ENCODE assay signal across 24 mouse cellular contexts in genomic region chr2:37756220-37756930, GRCm38 (mm10). TPM values are rescaled to one million over a fixed set of nuclear protein-coding genes. Genes with fewer than 3 reads are reported as not detected.
A peak's percentile ranks its signal among the peaks of the same experiment; 100 is the strongest.
DNase-seq lines count a peak whose midpoint lies in the region; ATAC-seq and TF ChIP-seq lines count a peak whose summit lies in the region.
"Had no signal": no experiment of that assay in that cellular context is flagged by ENCODE, and none has a peak within 500 bp of the region (broad histone marks: within the 10 kb centered on the region; RNA-seq: fewer than 3 reads in every experiment).

No protein-coding gene starts in this region.

- no peak overlapping the region for H3K4me2 ChIP-seq in hindbrain, embryonic 15.5 days
- no peak overlapping the region for H3K4me2 ChIP-seq in midbrain, postnatal 0 days (ENCODE audit: low read depth, low read length, poor library complexity, severe bottlenecking)
- H3K4me2 ChIP-seq in midbrain, embryonic 13.5 days (replicated peaks) = no peak overlapping the region
- H3K4me2 ChIP-seq in kidney, embryonic 14.5 days (replicated peaks; ENCODE audit: low read depth, low read length) = no peak overlapping the region
- H3K4me2 ChIP-seq: embryonic facial prominence, embryonic 13.5 days; forebrain, embryonic 15.5 days; heart, embryonic 11.5 days; limb, embryonic 12.5 days; liver, embryonic 11.5 days; midbrain, embryonic 11.5 days had no signal

- no peak overlapping the region for H3K4me3 ChIP-seq in hindbrain, embryonic 15.5 days
- H3K4me3 ChIP-seq in hindbrain, embryonic 10.5 days = no peak overlapping the region
- no peak overlapping the region for H3K4me3 ChIP-seq in midbrain, postnatal 0 days (ENCODE audit: low read depth, low read length)
- no peak overlapping the region for H3K4me3 ChIP-seq in midbrain, embryonic 13.5 days (replicated peaks)
- no peak overlapping the region for H3K4me3 ChIP-seq in kidney, embryonic 14.5 days (ENCODE audit: low read length)
- H3K4me3 ChIP-seq: embryonic facial prominence, embryonic 13.5 days; forebrain, embryonic 15.5 days; limb, embryonic 12.5 days had no signal

- H3K4me1 ChIP-seq in hindbrain, embryonic 15.5 days (replicated peaks) = peaks cover 17% of the 10 kb centered on the region
- H3K4me1 ChIP-seq in hindbrain, embryonic 10.5 days (replicated peaks) = peaks cover 54% of the 10 kb centered on the region
- no peaks in the 10 kb centered on the region for H3K4me1 ChIP-seq in midbrain, postnatal 0 days (ENCODE audit: insufficient read depth, low read length)
- H3K4me1 ChIP-seq in midbrain, embryonic 13.5 days (replicated peaks) = peaks cover 31% of the 10 kb centered on the region
- peaks cover 10% of the 10 kb centered on the region for H3K4me1 ChIP-seq in kidney, embryonic 14.5 days (ENCODE audit: control insufficient read depth, insufficient read depth, low read length)

- no peak for DNase-seq in hindbrain, embryonic 10.5 days (ENCODE audit: low spot score)
- DNase-seq in midbrain, postnatal 0 days (ENCODE audit: low spot score) = peak; percentile 45
- DNase-seq in cerebellum, adult 8-10 months = peak; percentile 87
- DNase-seq in cerebellum, postnatal 36 days = peak; percentile 89 to 92
- no peak for DNase-seq in embryo, embryonic 9.5 days (ENCODE audit: extremely low spot score)
- DNase-seq: adrenal gland, postnatal 36 days; heart, postnatal 10 days; kidney, adult 11 months; layer of hippocampus, adult 9-11 months; liver, postnatal 0 days had no signal

- WGBS in hindbrain, embryonic 15.5 days = 79% methylated on average over 2 of the region's 2 CpGs
- 78% methylated on average over 2 of the region's 2 CpGs for WGBS in hindbrain, embryonic 10.5 days
- WGBS in midbrain, postnatal 0 days = 71% methylated on average over 2 of the region's 2 CpGs
- WGBS in midbrain, embryonic 13.5 days = 91% methylated on average over 2 of the region's 2 CpGs
- WGBS in kidney, embryonic 14.5 days = 79% methylated on average over 2 of the region's 2 CpGs

- no peak for TF ChIP-seq CTCF in midbrain, postnatal 0 days (IDR thresholded peaks at IDR 0.05)

- H3K27ac ChIP-seq in hindbrain, embryonic 15.5 days (replicated peaks) = no peak overlapping the region
- H3K27ac ChIP-seq in hindbrain, embryonic 10.5 days = no peak overlapping the region
- H3K27ac ChIP-seq in midbrain, postnatal 0 days (ENCODE audit: low read depth, low read length) = no peak overlapping the region
- H3K27ac ChIP-seq in midbrain, embryonic 13.5 days = no peak overlapping the region
- H3K27ac ChIP-seq in kidney, embryonic 14.5 days (ENCODE audit: low read depth, low read length) = no peak overlapping the region
- H3K27ac ChIP-seq: embryonic facial prominence, embryonic 13.5 days; forebrain, embryonic 15.5 days; kidney, postnatal 0 days; limb, embryonic 12.5 days had no signal

- H3K27me3 ChIP-seq in hindbrain, embryonic 15.5 days = no peaks in the 10 kb centered on the region
- H3K27me3 ChIP-seq in hindbrain, embryonic 10.5 days (ENCODE audit: insufficient read depth, poor library complexity, severe bottlenecking) = peaks cover 33% of the 10 kb centered on the region
- no peaks in the 10 kb centered on the region for H3K27me3 ChIP-seq in midbrain, postnatal 0 days (ENCODE audit: insufficient read depth, low read length)
- peaks cover 4% of the 10 kb centered on the region; the same call in 1 of the 2 replicates for H3K27me3 ChIP-seq in midbrain, embryonic 13.5 days
- H3K27me3 ChIP-seq in kidney, embryonic 14.5 days (ENCODE audit: control insufficient read depth, insufficient read depth, low read length) = no peaks in the 10 kb centered on the region; the same call in 1 of the 2 replicates
- H3K27me3 ChIP-seq: CH12.LX; embryonic facial prominence, embryonic 13.5 days; forebrain, embryonic 15.5 days; Patski had no signal

- no peaks in the 10 kb centered on the region for H3K9me3 ChIP-seq in hindbrain, embryonic 15.5 days
- H3K9me3 ChIP-seq in hindbrain, embryonic 10.5 days = no peaks in the 10 kb centered on the region
- H3K9me3 ChIP-seq in midbrain, postnatal 0 days (ENCODE audit: low read length) = no peaks in the 10 kb centered on the region
- H3K9me3 ChIP-seq in midbrain, embryonic 13.5 days = no peaks in the 10 kb centered on the region
- no peaks in the 10 kb centered on the region for H3K9me3 ChIP-seq in kidney, embryonic 14.5 days (ENCODE audit: control insufficient read depth, low read length)
- H3K9me3 ChIP-seq: embryonic facial prominence, embryonic 13.5 days; forebrain, embryonic 15.5 days; G1E; limb, embryonic 12.5 days had no signal

- no peaks in the 10 kb centered on the region for H3K36me3 ChIP-seq in hindbrain, embryonic 15.5 days
- no peaks in the 10 kb centered on the region for H3K36me3 ChIP-seq in hindbrain, embryonic 10.5 days
- H3K36me3 ChIP-seq in midbrain, postnatal 0 days (ENCODE audit: insufficient read depth, low read length) = no peaks in the 10 kb centered on the region
- no peaks in the 10 kb centered on the region for H3K36me3 ChIP-seq in midbrain, embryonic 13.5 days
- no peaks in the 10 kb centered on the region for H3K36me3 ChIP-seq in kidney, embryonic 14.5 days (ENCODE audit: control insufficient read depth, insufficient read depth, low read length)
- H3K36me3 ChIP-seq: embryonic facial prominence, embryonic 13.5 days; forebrain, embryonic 15.5 days; G1E; limb, embryonic 12.5 days had no signal

- 0 out of 2 replicates have a peak, but pooled peaks have one; percentile 28 for ATAC-seq in hindbrain, embryonic 15.5 days (ENCODE audit: low FRiP score, low read depth)
- no peak for ATAC-seq in midbrain, postnatal 0 days (ENCODE audit: low FRiP score)
- no peak for ATAC-seq in midbrain, embryonic 13.5 days
- no peak for ATAC-seq in kidney, embryonic 14.5 days (ENCODE audit: low FRiP score, low TSS enrichment)
- ATAC-seq: forebrain, embryonic 15.5 days; liver, postnatal 0 days; lung, postnatal 0 days; Patski had no signal

- no peak overlapping the region for H3K9ac ChIP-seq in hindbrain, embryonic 15.5 days
- no peak overlapping the region for H3K9ac ChIP-seq in midbrain, postnatal 0 days (replicated peaks; ENCODE audit: low read length, poor library complexity, severe bottlenecking)
- H3K9ac ChIP-seq in midbrain, embryonic 13.5 days (replicated peaks) = no peak overlapping the region
- H3K9ac ChIP-seq in kidney, embryonic 14.5 days (ENCODE audit: low read depth, low read length) = no peak overlapping the region
- H3K9ac ChIP-seq: embryonic facial prominence, embryonic 13.5 days; forebrain, embryonic 15.5 days; limb, embryonic 12.5 days; liver, postnatal 0 days had no signal

RNA-seq across cellular contexts. Expression of gene Crb2, which starts 19.7 kb away (rescaled TPM):
- 5.1 and 5.9 TPM in 2 replicates for polyA plus RNA-seq in hindbrain, embryonic 15.5 days (2015; fragmentation: Nextera tagmentation; extraction: Ambion mirVana)
- polyA plus RNA-seq in hindbrain, embryonic 10.5 days (2016; fragmentation: Nextera tagmentation; extraction: Ambion mirVana) = 19.5 and 20.5 TPM in 2 replicates
- 3.7 and 4.8 TPM in 2 replicates for total RNA-seq in midbrain, postnatal 0 days (2014; rRNA removed)
- polyA plus RNA-seq in midbrain, postnatal 0 days (2015; fragmentation: Nextera tagmentation; extraction: Ambion mirVana) = 1.6 and 1.7 TPM in 2 replicates
- polyA plus RNA-seq in midbrain, embryonic 13.5 days (2015; fragmentation: Nextera tagmentation; extraction: Ambion mirVana) = 8.5 and 10.3 TPM in 2 replicates
- polyA plus RNA-seq in kidney, embryonic 14.5 days (2014; fragmentation: Nextera tagmentation; extraction: Ambion mirVana) = 2.2 and 3.2 TPM in 2 replicates
- polyA plus RNA-seq: G1E had no signal

RNA-seq across cellular contexts. Expression of gene Strbp, which starts 52.7 kb away (rescaled TPM):
- polyA plus RNA-seq in hindbrain, embryonic 15.5 days (2015; fragmentation: Nextera tagmentation; extraction: Ambion mirVana) = 102 and 107 TPM in 2 replicates
- polyA plus RNA-seq in hindbrain, embryonic 10.5 days (2016; fragmentation: Nextera tagmentation; extraction: Ambion mirVana) = 54.9 and 59.3 TPM in 2 replicates
- total RNA-seq in midbrain, postnatal 0 days (2014; rRNA removed) = 118 and 121 TPM in 2 replicates
- 87.1 and 105 TPM in 2 replicates for polyA plus RNA-seq in midbrain, postnatal 0 days (2015; fragmentation: Nextera tagmentation; extraction: Ambion mirVana)
- 118 and 123 TPM in 2 replicates for polyA plus RNA-seq in midbrain, embryonic 13.5 days (2015; fragmentation: Nextera tagmentation; extraction: Ambion mirVana)
- 41.4 and 57.2 TPM in 2 replicates for polyA plus RNA-seq in kidney, embryonic 14.5 days (2014; fragmentation: Nextera tagmentation; extraction: Ambion mirVana)

Comparison
In these comparisons a context has a peak if more than half of its experiments do, and no peak if none do; other contexts are left out.
1. DNase-seq: peak in midbrain, postnatal 0 days (single experiment), cerebellum, adult 8-10 months (single experiment) and cerebellum, postnatal 36 days (2 of 2); none in hindbrain, embryonic 10.5 days (single experiment) and embryo, embryonic 9.5 days (single experiment).